Mouse (Mus musculus): ENCODE measurements around the gene Tmem211. TPM values are rescaled to one million over a fixed set of nuclear protein-coding genes. Genes with fewer than 3 reads are reported as not detected.

The Tmem211 gene
- polyA plus RNA-seq, 1 experiment from 2014 or later: not detected

DNA sequence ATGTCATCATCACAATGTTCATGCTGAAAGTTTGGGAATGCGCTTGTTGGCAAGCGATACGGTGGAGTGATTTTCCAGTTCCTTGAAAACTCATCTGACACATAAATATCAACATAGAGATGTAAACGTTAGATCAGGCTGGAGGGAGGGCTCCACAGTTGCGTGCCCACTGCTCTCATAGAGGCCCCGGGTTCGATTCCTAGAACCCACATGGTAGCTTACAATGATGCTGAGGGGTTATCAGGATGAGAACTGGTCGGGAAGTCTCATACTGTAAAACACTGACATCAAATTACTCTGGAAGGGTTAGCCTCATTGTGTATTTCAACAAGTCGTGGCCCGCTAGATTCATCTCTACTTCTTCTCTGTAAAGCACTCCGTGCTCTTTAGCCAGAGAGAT, 59.3 kb downstream of the Tmem211 start:
- H3K27me3 ChIP-seq: peaks cover 28% of the 10 kb centered on the region
- no peaks in the 10 kb centered on the region for H3K9me3 ChIP-seq
- H3K27ac ChIP-seq (replicated peaks): no peak overlapping the region
- H3K36me3 ChIP-seq: peaks cover 4% of the 10 kb centered on the region
- ATAC-seq (replicated peaks): no peak
- WGBS: 74% methylated on average over 11 of the region's 11 CpGs
- H3K9ac ChIP-seq (replicated peaks): no peak overlapping the region
- H3K4me3 ChIP-seq: no peak overlapping the region
- H3K4me2 ChIP-seq (replicated peaks): no peak overlapping the region
- H3K4me1 ChIP-seq: peaks cover 9% of the 10 kb centered on the region

- ATAC-seq (replicated peaks): no peak
- Histone ChIP-seq H3K9me3 (no peaks in the 10 kb centered on the region), H3K36me3 (peaks cover 4% of the 10 kb centered on the region), H3K27me3 (peaks cover 28% of the 10 kb centered on the region), H3K9ac (replicated peaks) (peak overlapping the region; percentile 19; the same call in 1 of the 2 replicates), H3K4me1 (peaks cover 9% of the 10 kb centered on the region), H3K4me2 (replicated peaks) (peak overlapping the region; percentile 47), H3K27ac (replicated peaks) (no peak overlapping the region), H3K4me3 (peak overlapping the region; percentile 29)
- WGBS: 1% methylated on average over 60 of the region's 60 CpGs
Measured at GRCm38 (mm10) chr5:113286591-113287520, 60.1 kb downstream of the Tmem211 start.

GRCm38 (mm10) chr5:113287762-113288161, 61.1 kb downstream of the Tmem211 start:
- no peak overlapping the region for H3K4me3 ChIP-seq
- no peak overlapping the region for H3K27ac ChIP-seq (replicated peaks)
- 46% methylated on average over 5 of the region's 5 CpGs for WGBS
- no peaks in the 10 kb centered on the region for H3K9me3 ChIP-seq
- H3K4me1 ChIP-seq: peaks cover 15% of the 10 kb centered on the region
- ATAC-seq (replicated peaks): no peak
- peaks cover 28% of the 10 kb centered on the region for H3K27me3 ChIP-seq
- H3K36me3 ChIP-seq: peaks cover 4% of the 10 kb centered on the region
- H3K4me2 ChIP-seq (replicated peaks): no peak overlapping the region
- no peak overlapping the region for H3K9ac ChIP-seq (replicated peaks)

DNA sequence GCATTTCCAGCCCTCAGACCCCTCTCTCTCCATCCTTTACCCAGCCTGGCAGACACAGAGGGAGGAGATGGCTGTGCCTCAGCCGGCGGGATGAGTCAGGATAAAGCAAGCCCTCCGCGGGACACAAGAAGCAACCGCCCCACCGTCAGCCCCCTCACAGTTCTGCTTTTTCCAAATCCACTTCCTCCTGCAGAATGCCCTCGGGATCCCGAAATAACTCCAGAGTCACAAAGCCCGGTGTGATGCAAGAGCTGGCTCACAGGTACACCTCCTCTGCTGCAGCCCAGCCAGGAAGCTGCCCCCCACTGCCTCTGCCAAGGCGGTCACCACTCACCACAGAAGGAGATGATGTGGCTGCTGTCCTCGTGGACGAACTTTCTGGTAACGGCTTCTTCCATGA, 61.8 kb downstream of the Tmem211 start:
- Histone ChIP-seq H3K4me2 (replicated peaks) (no peak overlapping the region), H3K4me3 (no peak overlapping the region), H3K27me3 (peaks cover 28% of the 10 kb centered on the region), H3K36me3 (peaks cover 4% of the 10 kb centered on the region), H3K9me3 (no peaks in the 10 kb centered on the region), H3K4me1 (peaks cover 20% of the 10 kb centered on the region), H3K27ac (replicated peaks) (no peak overlapping the region), H3K9ac (replicated peaks) (no peak overlapping the region)
- 51% methylated on average over 13 of the region's 13 CpGs for WGBS
- ATAC-seq (replicated peaks): no peak

Other genes with a start within 250 kb of the Tmem211 start
- 15.4 and 16.5 TPM in 2 replicates for gene Grk3, start 211.1 kb upstream of the Tmem211 start, polyA plus RNA-seq (2015; fragmentation: Nextera tagmentation; extraction: Ambion mirVana)
- gene Crybb2, start 156.8 kb upstream of the Tmem211 start, polyA plus RNA-seq (2015; fragmentation: Nextera tagmentation; extraction: Ambion mirVana): not detected in 2 replicates
- gene Crybb3, start 145.3 kb upstream of the Tmem211 start, polyA plus RNA-seq (2015; fragmentation: Nextera tagmentation; extraction: Ambion mirVana): 0.73 and 0.80 TPM in 2 replicates
- gene 2900026A02Rik, start 5.7 kb upstream of the Tmem211 start, polyA plus RNA-seq (2015; fragmentation: Nextera tagmentation; extraction: Ambion mirVana): 4.4 and 4.9 TPM in 2 replicates
- gene Sgsm1, start 83.9 kb downstream of the Tmem211 start, polyA plus RNA-seq (2015; fragmentation: Nextera tagmentation; extraction: Ambion mirVana): 14.7 and 15.7 TPM in 2 replicates
- gene Aym1, start 130.4 kb downstream of the Tmem211 start, polyA plus RNA-seq (2015; fragmentation: Nextera tagmentation; extraction: Ambion mirVana): not detected in 2 replicates